Mouse (Mus musculus) kidney, adult 2 months (tissue): ENCODE results near the gene Dnajc1. TPM values are rescaled to one million over a fixed set of nuclear protein-coding genes. Genes with fewer than 3 reads are reported as not detected.

Experiments used
- DNase-seq: peaks from one replicate; pipeline ENCODE4 v3.0.0; 2021
- H3K27ac ChIP-seq: fragments of 200-500 bp; 2 replicates; pipeline ENCODE4 v1.5.1; 2012; ENCODE audit warnings: low read depth, low read length, control low read depth, inconsistent platforms; ENCODE audit not compliant: insufficient read depth
- H3K27me3 ChIP-seq: fragments of 200-500 bp; replicated peaks from 2 replicates; pipeline ENCODE4 v1.6.1; 2012; ENCODE audit warnings: mild to moderate bottlenecking, moderate library complexity, low read length, inconsistent platforms; ENCODE audit not compliant: control insufficient read depth, insufficient read depth
- H3K36me3 ChIP-seq: fragments of 200-500 bp; 2 replicates; pipeline ENCODE4 v1.6.1; 2012; ENCODE audit warnings: mild to moderate bottlenecking, moderate library complexity, low read length, inconsistent platforms; ENCODE audit not compliant: control insufficient read depth, insufficient read depth
- H3K4me1 ChIP-seq: fragments of 200-500 bp; 2 replicates; pipeline ENCODE4 v1.6.1; 2011; ENCODE audit warnings: low read length; ENCODE audit not compliant: control insufficient read depth, insufficient read depth
- H3K4me3 ChIP-seq: fragments of 200-500 bp; 2 replicates; pipeline ENCODE4 v1.5.1; 2011; ENCODE audit warnings: mild to moderate bottlenecking, low read depth, low read length, control low read depth; ENCODE audit not compliant: insufficient read depth
- CTCF ChIP-seq: fragments of 200-500 bp; conservative IDR thresholded peaks from 2 replicates; pipeline ENCODE4 v1.5.1; 2011; ENCODE audit warnings: low read depth, mild to moderate bottlenecking, control low read depth, low read length, moderate library complexity, mixed read lengths; ENCODE audit not compliant: insufficient read depth, insufficient read length
- POLR2A ChIP-seq: fragments of 200-500 bp; IDR thresholded peaks from one replicate; pipeline ENCODE4 v1.6.1; 2011; ENCODE audit warnings: low read depth, low read length, control low read depth
- WGBS: fragments of 180-500 bp; shearing (Covaris S2); methylation state at CpG from one replicate; pipeline ENCODE4 v1.1.7; 2018; 5-methylcytosine and 5-hydroxymethylcytosine counted together
- polyA plus RNA-seq: library from polyadenylated mRNA; depleted of rRNA; stranded (reverse); fragments of >200 nt; gene quantifications from 2 replicates; pipeline ENCODE4 v1.2.3, GENCODE M21; 2012

Dnajc1 gene
- polyA plus RNA-seq, 1 experiment: 10.8 TPM

DNA sequence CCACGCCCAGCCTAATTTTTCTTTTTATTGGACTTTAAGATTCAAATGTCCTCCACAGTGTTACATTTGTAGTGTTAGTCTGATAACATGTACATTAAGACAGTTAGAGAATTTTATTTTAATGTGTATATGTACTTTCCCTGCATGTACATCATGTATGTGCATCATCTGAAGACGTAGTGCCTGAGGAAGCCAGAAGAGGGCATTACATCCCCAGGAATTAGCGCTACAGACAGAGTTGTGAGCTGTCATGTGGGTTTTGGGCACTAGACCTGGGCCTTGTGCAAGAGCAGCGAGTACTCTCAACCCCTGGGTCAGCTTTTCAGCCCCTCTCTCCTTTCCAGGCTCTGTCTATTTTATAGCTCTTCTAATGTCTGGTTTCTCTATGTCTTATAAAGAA, 189.7 kb downstream of the Dnajc1 start:
- peaks cover 7% of the 10 kb centered on the region for H3K36me3 ChIP-seq
- 92% methylated on average over 4 of the region's 4 CpGs for WGBS

DNA sequence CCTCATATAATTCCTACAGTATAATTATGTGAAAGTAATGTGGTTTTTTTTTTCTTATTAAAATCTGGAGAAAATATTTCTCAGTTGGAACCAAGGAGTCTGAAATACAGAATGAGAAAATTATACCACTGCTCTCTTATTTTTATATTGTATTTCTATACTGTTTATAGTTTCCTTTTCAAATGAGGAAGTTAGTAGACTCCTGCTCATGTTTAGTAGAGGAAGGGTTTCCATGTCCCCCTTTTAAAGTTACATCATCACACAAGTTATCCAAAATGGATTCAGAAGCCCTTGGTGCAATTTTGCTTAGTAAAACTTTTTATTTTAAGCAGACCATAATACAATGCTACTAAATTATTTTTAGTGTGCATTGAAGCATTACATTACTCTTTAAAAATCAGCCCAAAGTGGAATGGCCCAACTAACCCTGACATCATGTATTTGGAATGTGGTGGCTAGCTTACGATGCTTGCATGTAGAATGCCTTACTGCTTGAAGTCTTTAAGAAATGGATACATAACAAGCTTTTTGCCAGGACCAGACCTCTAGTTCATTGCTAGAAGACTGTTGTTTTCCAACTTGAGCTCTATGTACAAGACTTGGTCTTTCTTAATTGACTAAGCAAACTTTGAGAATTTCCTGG, 190.7 kb downstream of the Dnajc1 start:
- no peak for DNase-seq
- Histone ChIP-seq H3K4me1 (no peaks in the 10 kb centered on the region), H3K36me3 (peaks cover 9% of the 10 kb centered on the region), H3K27ac (no peak overlapping the region), H3K4me3 (no peak overlapping the region), H3K27me3 (no peaks in the 10 kb centered on the region)
- 30% methylated on average over 1 of the region's 1 CpGs for WGBS
- no peak for TF ChIP-seq CTCF
- TF ChIP-seq POLR2A: no peak

More for the DNA sequence above, 189.7 kb downstream of the Dnajc1 start:
- H3K27ac ChIP-seq: no peak overlapping the region
- H3K4me3 ChIP-seq: no peak overlapping the region
- no peaks in the 10 kb centered on the region for H3K27me3 ChIP-seq
- 0 out of 2 replicates have a peak, but pooled peaks have one; percentile 14 for TF ChIP-seq CTCF
- TF ChIP-seq POLR2A: no peak
- no peaks in the 10 kb centered on the region for H3K4me1 ChIP-seq
- no peak for DNase-seq

DNA sequence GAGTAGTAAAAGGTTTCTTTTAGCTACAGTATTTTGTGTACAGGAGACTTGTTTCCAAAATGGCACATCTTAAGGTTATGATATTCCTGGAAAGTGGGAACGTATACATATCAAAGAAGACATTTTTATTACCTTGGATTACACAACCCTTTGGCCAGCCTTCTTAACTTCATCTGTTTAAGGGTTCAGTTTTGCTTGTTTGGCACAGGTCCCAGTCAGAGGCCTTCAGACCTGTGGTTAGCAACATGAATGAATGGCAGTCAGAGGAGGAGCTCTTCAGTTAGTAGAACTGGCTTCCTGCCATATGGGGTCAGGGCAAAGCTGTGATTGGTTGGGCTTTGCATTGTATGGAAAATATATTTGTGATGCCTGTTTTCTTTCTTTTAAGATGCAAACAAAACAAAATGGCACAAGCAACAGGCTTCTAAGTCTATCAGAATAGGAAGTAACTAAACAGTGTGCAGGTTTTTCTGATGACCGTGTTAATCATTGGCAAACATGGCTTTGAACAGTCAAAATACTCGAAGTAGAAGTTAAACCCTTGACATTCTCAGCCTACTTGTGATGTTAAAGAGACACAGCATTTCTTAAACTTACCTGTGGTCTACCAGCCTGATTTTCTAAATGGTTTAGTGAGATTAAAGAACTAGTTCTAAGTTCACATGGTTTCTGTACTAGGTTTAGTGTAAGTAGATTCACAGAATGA, 196.8 kb downstream of the Dnajc1 start:
- H3K4me3 ChIP-seq: no peak overlapping the region
- peaks cover 9% of the 10 kb centered on the region; the same call in 1 of the 2 replicates for H3K4me1 ChIP-seq
- H3K36me3 ChIP-seq: peaks cover 2% of the 10 kb centered on the region
- no peak for TF ChIP-seq CTCF
- no peak for TF ChIP-seq POLR2A
- no peaks in the 10 kb centered on the region for H3K27me3 ChIP-seq
- DNase-seq: peak; percentile 83
- no peak overlapping the region for H3K27ac ChIP-seq
- WGBS: 25% methylated on average over 3 of the region's 3 CpGs

DNA sequence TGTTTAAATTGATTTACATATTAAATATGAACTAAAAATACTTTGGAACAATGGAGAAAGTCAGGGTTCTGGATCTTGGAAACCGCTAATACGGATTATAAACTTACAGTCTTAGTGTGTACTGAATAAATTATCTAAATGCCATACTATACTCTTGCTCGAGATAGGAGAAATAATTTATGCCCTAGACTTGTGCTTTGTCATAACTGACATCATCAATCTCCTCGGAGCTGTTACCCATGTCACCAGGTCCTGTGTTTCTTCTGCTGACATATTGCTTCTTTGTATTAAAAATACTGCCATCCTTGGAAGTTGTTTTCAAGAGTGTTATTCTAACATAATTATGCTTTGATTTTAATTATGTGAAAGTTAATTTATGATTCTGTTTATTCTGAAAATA, 197.3 kb downstream of the Dnajc1 start:
- no peak for TF ChIP-seq CTCF
- TF ChIP-seq POLR2A: no peak
- 65% methylated on average over 4 of the region's 4 CpGs for WGBS
- Histone ChIP-seq H3K4me1 (peaks cover 9% of the 10 kb centered on the region; the same call in 1 of the 2 replicates), H3K27ac (no peak overlapping the region; the same call in 1 of the 2 replicates), H3K27me3 (no peaks in the 10 kb centered on the region), H3K36me3 (peaks cover 2% of the 10 kb centered on the region), H3K4me3 (no peak overlapping the region)
- no peak for DNase-seq

DNA sequence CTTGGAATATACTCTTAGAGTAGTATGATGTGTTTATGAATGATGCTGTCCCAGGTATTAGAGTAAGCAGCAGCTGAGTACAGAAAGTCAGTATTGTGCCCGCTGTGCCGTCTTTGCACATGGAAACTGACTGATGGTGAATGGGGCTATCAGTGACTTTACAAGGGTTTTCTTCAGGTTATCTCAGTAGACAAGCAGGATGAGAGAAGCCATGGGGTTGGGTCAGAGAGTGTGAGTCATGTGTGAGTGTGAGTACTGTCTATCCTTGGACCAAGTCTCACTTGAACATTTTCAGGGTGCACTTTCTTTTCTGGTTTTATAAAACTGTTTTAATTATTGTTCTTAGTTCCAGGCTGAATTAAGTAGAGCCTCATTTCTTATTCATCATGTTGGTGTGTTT, 204.3 kb downstream of the Dnajc1 start:
- no peak overlapping the region for H3K4me3 ChIP-seq
- TF ChIP-seq POLR2A: no peak
- no peak for TF ChIP-seq CTCF
- no peak overlapping the region for H3K27ac ChIP-seq
- H3K27me3 ChIP-seq: no peaks in the 10 kb centered on the region
- H3K4me1 ChIP-seq: no peaks in the 10 kb centered on the region
- WGBS: 96% methylated on average over 2 of the region's 2 CpGs
- H3K36me3 ChIP-seq: peaks cover 7% of the 10 kb centered on the region
- no peak for DNase-seq

DNA sequence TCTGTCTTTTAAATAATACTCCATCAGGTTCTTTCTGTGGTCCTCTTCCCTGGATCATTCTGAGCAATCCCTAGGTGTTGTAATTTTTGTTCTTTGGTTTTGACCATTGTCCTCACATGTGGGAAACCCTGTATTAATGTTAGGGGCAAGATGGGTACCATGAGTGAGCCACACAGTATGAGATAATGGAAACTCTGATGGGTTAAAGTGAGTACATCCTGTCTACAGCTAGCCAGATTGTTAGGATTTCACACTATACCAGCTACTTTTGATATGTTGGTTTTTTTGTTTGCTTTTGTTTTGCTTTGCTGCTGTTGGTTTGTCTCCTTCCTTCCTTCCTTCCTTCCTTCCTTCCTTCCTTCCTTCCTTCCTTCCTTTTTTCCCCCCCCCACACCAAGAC, 209.6 kb downstream of the Dnajc1 start:
- no peak for DNase-seq
- H3K36me3 ChIP-seq: peaks cover 7% of the 10 kb centered on the region
- H3K4me1 ChIP-seq: no peaks in the 10 kb centered on the region
- H3K4me3 ChIP-seq: no peak overlapping the region
- no peaks in the 10 kb centered on the region for H3K27me3 ChIP-seq
- H3K27ac ChIP-seq: no peak overlapping the region
- TF ChIP-seq CTCF (no peak), POLR2A (no peak)

DNA sequence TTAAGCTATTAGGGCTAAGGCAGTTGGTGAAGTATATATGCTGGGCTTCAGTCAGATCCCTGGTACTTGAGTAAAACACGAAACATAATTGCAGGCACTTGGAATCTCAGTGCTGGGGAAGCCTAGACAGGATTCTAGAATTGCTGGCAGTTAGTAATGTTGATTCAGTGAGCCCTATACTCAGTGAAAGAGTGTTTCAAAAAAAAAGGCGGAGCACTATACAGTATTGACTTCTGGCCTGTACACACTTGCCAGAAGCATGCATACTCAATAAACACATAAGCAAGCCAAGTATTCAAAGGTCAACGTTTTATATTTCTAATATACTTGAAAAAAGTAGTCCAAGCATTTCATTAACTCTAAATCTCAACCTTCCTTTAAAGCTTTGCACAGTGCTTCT, 211.0 kb downstream of the Dnajc1 start:
- Histone ChIP-seq H3K27me3 (no peaks in the 10 kb centered on the region), H3K4me1 (no peaks in the 10 kb centered on the region), H3K4me3 (no peak overlapping the region), H3K36me3 (peaks cover 6% of the 10 kb centered on the region), H3K27ac (no peak overlapping the region)
- DNase-seq: no peak
- WGBS: 79% methylated on average over 3 of the region's 3 CpGs
- TF ChIP-seq POLR2A (no peak), CTCF (no peak)
